Mouse (Mus musculus) hindbrain, embryonic 11.5 days (tissue): ENCODE data around the gene Lrfn1. TPM values are rescaled to one million over a fixed set of nuclear protein-coding genes. Genes with fewer than 3 reads are reported as not detected.
"Not testable (repeated sequence)": the region's sequence is repeated elsewhere in the genome, so short reads cannot be mapped to it uniquely, and the experiment has no call there.

Source experiments
- ATAC-seq: fragments of 200-750 bp; cut with Nextera tagmentation; 2 replicates; pipeline ENCODE4 v1.8.0; 2017; ENCODE audit warnings: mild to moderate bottlenecking, moderate TSS enrichment, moderate library complexity; ENCODE audit not compliant: low FRiP score
- DNase-seq: peaks from one replicate; pipeline ENCODE4 v3.0.0-alpha.2; 2015; ENCODE audit warnings: low spot score
- H3K27ac ChIP-seq: fragments of 300-500 bp; sonication (generic); 2 replicates; pipeline ENCODE4 v1.5.1; 2014; ENCODE audit warnings: mild to moderate bottlenecking, low read depth, low read length
- H3K27me3 ChIP-seq: fragments of 300-500 bp; sonication (generic); 2 replicates; pipeline ENCODE4 v1.6.1; 2014; ENCODE audit warnings: mild to moderate bottlenecking, low read length, moderate library complexity, mixed read lengths; ENCODE audit not compliant: control insufficient read depth, insufficient read depth
- H3K36me3 ChIP-seq: fragments of 300-500 bp; sonication (generic); 2 replicates; pipeline ENCODE4 v1.6.1; 2014; ENCODE audit warnings: mild to moderate bottlenecking, low read length, moderate library complexity, mixed read lengths; ENCODE audit not compliant: control insufficient read depth, insufficient read depth
- H3K4me1 ChIP-seq: fragments of 300-500 bp; sonication (generic); replicated peaks from 2 replicates; pipeline ENCODE4 v1.6.1; 2014; ENCODE audit warnings: low read length, mixed read lengths; ENCODE audit not compliant: control insufficient read depth, insufficient read depth
- H3K4me2 ChIP-seq: fragments of 300-500 bp; sonication (generic); replicated peaks from 2 replicates; pipeline ENCODE4 v1.6.1; 2014; ENCODE audit warnings: mild to moderate bottlenecking, low read depth, low read length
- H3K4me3 ChIP-seq: fragments of 300-500 bp; sonication (generic); 2 replicates; pipeline ENCODE4 v1.5.1; 2014; ENCODE audit warnings: low read depth, low read length
- H3K9ac ChIP-seq: fragments of 300-500 bp; sonication (generic); 2 replicates; pipeline ENCODE4 v1.6.1; 2014; ENCODE audit warnings: low read depth, low read length
- H3K9me3 ChIP-seq: fragments of 300-500 bp; sonication (generic); 2 replicates; pipeline ENCODE4 v1.6.1; 2016; ENCODE audit warnings: low read length; ENCODE audit not compliant: control insufficient read depth
- WGBS: fragments of 180-500 bp; shearing (Covaris S2); extraction: QIAGEN DNeasy Blood & Tissue Kit; methylation state at CpG from one replicate; pipeline ENCODE4 v1.1.7; 2014; 5-methylcytosine and 5-hydroxymethylcytosine counted together
- polyA plus RNA-seq: library from polyadenylated mRNA; unstranded; fragments of >200 nt; fragmentation: Nextera tagmentation; extraction: Ambion mirVana; gene quantifications from 2 replicates; pipeline ENCODE4 v1.2.1, GENCODE M21; 2014

Gene Lrfn1
- polyA plus RNA-seq, 1 experiment from 2014 or later, result 5.8 TPM

GRCm38 (mm10) chr7:28484192-28484591, 32.4 kb downstream of the Lrfn1 start:
- DNase-seq (no peak), ATAC-seq (no peak)
- 21% methylated on average over 4 of the region's 4 CpGs for WGBS
- Histone ChIP-seq H3K27ac (no peak overlapping the region), H3K27me3 (peaks cover 2% of the 10 kb centered on the region; the same call in 1 of the 2 replicates), H3K4me2 (no peak overlapping the region), H3K9ac (no peak overlapping the region), H3K4me1 (no peaks in the 10 kb centered on the region), H3K4me3 (no peak overlapping the region), H3K9me3 (no peaks in the 10 kb centered on the region), H3K36me3 (no peaks in the 10 kb centered on the region)

GRCm38 (mm10) chr7:28488030-28488491, 36.3 kb downstream of the Lrfn1 start:
- Histone ChIP-seq H3K27ac (no peak overlapping the region), H3K4me3 (no peak overlapping the region), H3K36me3 (no peaks in the 10 kb centered on the region), H3K9me3 (no peaks in the 10 kb centered on the region), H3K4me1 (no peaks in the 10 kb centered on the region), H3K9ac (no peak overlapping the region), H3K27me3 (peaks cover 2% of the 10 kb centered on the region; the same call in 1 of the 2 replicates), H3K4me2 (peak overlapping the region; percentile 28; the same call in 1 of the 2 replicates)
- no peak for ATAC-seq
- no peak for DNase-seq
- 4% methylated on average over 16 of the region's 16 CpGs for WGBS

GRCm38 (mm10) chr7:28490410-28490809, 38.6 kb downstream of the Lrfn1 start:
- Histone ChIP-seq H3K4me3 (no peak overlapping the region), H3K27ac (no peak overlapping the region), H3K4me2 (no peak overlapping the region), H3K36me3 (no peaks in the 10 kb centered on the region), H3K27me3 (peaks cover 2% of the 10 kb centered on the region; the same call in 1 of the 2 replicates), H3K4me1 (no peaks in the 10 kb centered on the region), H3K9me3 (no peaks in the 10 kb centered on the region), H3K9ac (no peak overlapping the region)
- DNase-seq, result peak; percentile 53
- ATAC-seq, result no peak
- 5% methylated on average over 10 of the region's 10 CpGs for WGBS

- ATAC-seq (no peak), DNase-seq (no peak)
- H3K27me3 ChIP-seq, result peaks cover 2% of the 10 kb centered on the region; the same call in 1 of the 2 replicates
- no peak overlapping the region for H3K9ac ChIP-seq
- H3K4me2 ChIP-seq, result no peak overlapping the region
- H3K4me1 ChIP-seq, result no peaks in the 10 kb centered on the region
- H3K27ac ChIP-seq, result no peak overlapping the region
- H3K36me3 ChIP-seq, result no peaks in the 10 kb centered on the region
- H3K9me3 ChIP-seq, result no peaks in the 10 kb centered on the region
- WGBS, result 31% methylated on average over 14 of the region's 14 CpGs
- no peak overlapping the region for H3K4me3 ChIP-seq
These were observed 39.1 kb downstream of the Lrfn1 start for GRCm38 (mm10) chr7:28490903-28491302.

- Histone ChIP-seq H3K27ac (no peak overlapping the region), H3K4me3 (no peak overlapping the region), H3K9me3 (no peaks in the 10 kb centered on the region), H3K4me2 (no peak overlapping the region), H3K36me3 (no peaks in the 10 kb centered on the region), H3K27me3 (peaks cover 2% of the 10 kb centered on the region; the same call in 1 of the 2 replicates), H3K4me1 (no peaks in the 10 kb centered on the region), H3K9ac (no peak overlapping the region)
- DNase-seq, result no peak
- 89% methylated on average over 8 of the region's 8 CpGs for WGBS
- no peak for ATAC-seq
These were observed 40.5 kb downstream of the Lrfn1 start for GRCm38 (mm10) chr7:28492310-28492709.

- DNase-seq, result no peak
- no peak for ATAC-seq
- no peak overlapping the region for H3K4me3 ChIP-seq
- H3K4me2 ChIP-seq, result no peak overlapping the region
- WGBS, result 77% methylated on average over 11 of the region's 11 CpGs
- H3K9me3 ChIP-seq, result no peaks in the 10 kb centered on the region
- H3K4me1 ChIP-seq, result no peaks in the 10 kb centered on the region
- H3K36me3 ChIP-seq, result no peaks in the 10 kb centered on the region
- H3K27ac ChIP-seq, result no peak overlapping the region
- H3K9ac ChIP-seq, result no peak overlapping the region
- no peaks in the 10 kb centered on the region for H3K27me3 ChIP-seq
These were observed 43.6 kb downstream of the Lrfn1 start for GRCm38 (mm10) chr7:28495426-28495825.

- H3K4me1 ChIP-seq, result no peaks in the 10 kb centered on the region
- ATAC-seq, result no peak
- no peak overlapping the region for H3K4me3 ChIP-seq
- peak; percentile 42 for DNase-seq
- no peak overlapping the region for H3K9ac ChIP-seq
- no peak overlapping the region for H3K27ac ChIP-seq
- no peaks in the 10 kb centered on the region for H3K36me3 ChIP-seq
- no peaks in the 10 kb centered on the region for H3K27me3 ChIP-seq
- WGBS, result 11% methylated on average over 5 of the region's 5 CpGs
- H3K9me3 ChIP-seq, result no peaks in the 10 kb centered on the region
- no peak overlapping the region for H3K4me2 ChIP-seq
These were observed 53.8 kb downstream of the Lrfn1 start for GRCm38 (mm10) chr7:28505585-28505984.

GRCm38 (mm10) chr7:28509121-28509520, 57.3 kb downstream of the Lrfn1 start:
- not testable (repeated sequence) for H3K4me2 ChIP-seq, ATAC-seq, H3K36me3 ChIP-seq, H3K4me3 ChIP-seq, H3K27ac ChIP-seq, H3K9ac ChIP-seq, H3K4me1 ChIP-seq, DNase-seq, H3K9me3 ChIP-seq, H3K27me3 ChIP-seq
- WGBS, result no CpG with 5 or more reads among the region's 2 CpGs

GRCm38 (mm10) chr7:28510405-28510974, 58.7 kb downstream of the Lrfn1 start, which contains the start of gene Ifnl2:
TSS of gene Ifnl2 (minus strand) at chr7:28510455.
- not testable (repeated sequence) for H3K27ac ChIP-seq, ATAC-seq, H3K4me2 ChIP-seq, H3K36me3 ChIP-seq, H3K4me3 ChIP-seq, H3K27me3 ChIP-seq, H3K9me3 ChIP-seq, H3K9ac ChIP-seq, H3K4me1 ChIP-seq, DNase-seq
- 67% methylated on average over 8 of the region's 8 CpGs for WGBS
